Mouse (Mus musculus): ENCODE results near the gene Olfr15.

GRCm38 (mm10) chr16:3820202-3820601 is 10.5 kb upstream of the Olfr15 start:
- TF ChIP-seq POLR2A (IDR thresholded peaks at IDR 0.05; ENCODE audit: insufficient read length, low read depth) (no peak), E2F4 (IDR thresholded peaks at IDR 0.05; ENCODE audit: insufficient read depth) (no peak), POLR2AphosphoS2 (IDR thresholded peaks at IDR 0.05; ENCODE audit: insufficient read length, low read depth) (no peak), TCF12 (IDR thresholded peaks at IDR 0.05; ENCODE audit: insufficient read depth, poor library complexity, severe bottlenecking) (no peak), MAX (IDR thresholded peaks at IDR 0.05; ENCODE audit: low read depth) (no peak), MYOG (IDR thresholded peaks at IDR 0.05; ENCODE audit: control insufficient read depth in 1 of 3, insufficient read depth in 1 of 3, insufficient read length in 2 of 3, low read depth in 2 of 3) (no peak), CEBPB (IDR thresholded peaks at IDR 0.05; ENCODE audit: insufficient read depth, poor library complexity, severe bottlenecking) (no peak)

All from myocyte (in vitro differentiated cells).